Mouse (Mus musculus): ENCODE results near the gene Sec22c. TPM values are rescaled to one million over a fixed set of nuclear protein-coding genes. Genes with fewer than 3 reads are reported as not detected.

Sec22c gene
- total and polyA plus RNA-seq, 2 experiments from 2014 or later: 25.2 to 28.6 TPM

DNA sequence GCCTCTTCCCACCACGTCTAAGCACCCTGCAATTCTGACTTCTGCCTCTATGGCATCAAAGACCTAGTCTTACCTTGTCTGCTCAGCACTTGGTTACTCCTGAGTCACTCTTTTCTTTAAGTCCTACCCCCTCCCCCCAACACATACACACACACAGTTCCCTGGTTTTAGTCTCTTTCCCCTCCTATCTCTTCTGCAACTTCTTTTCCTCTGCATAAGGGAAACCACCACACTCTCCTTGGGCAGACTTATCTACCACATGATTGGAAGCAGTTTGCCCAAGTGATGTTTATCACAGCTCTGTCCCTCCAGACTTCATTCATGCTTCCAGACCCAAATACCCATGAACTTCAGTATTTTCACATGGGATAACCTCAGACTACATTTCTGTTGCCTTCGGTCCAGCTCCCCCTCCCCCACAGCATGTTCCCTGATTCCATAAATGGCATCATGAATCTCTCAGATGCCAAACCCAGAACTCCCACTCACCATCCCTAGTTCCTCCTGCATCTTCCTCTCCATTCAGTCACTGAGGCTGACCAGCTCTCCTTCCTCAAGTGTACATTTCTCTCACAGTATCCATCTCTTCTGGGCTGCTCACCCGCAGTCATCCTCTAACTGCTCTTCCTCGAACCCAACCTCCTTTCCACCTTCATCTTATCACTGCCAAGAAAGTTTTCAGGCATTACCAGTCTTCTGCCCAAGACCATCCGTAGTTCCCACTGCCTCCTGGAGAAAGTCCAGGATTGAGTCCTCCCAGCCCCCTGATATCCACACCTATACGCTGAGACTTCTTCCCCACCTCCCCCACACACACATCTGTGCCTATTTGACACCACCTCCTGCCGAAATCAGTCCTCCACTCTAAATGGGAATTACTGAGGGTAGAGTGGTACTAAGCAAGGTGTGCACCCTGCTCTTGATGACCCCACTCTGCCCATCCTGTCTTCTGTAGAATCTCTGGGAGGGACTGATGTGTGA is 3.5 kb upstream of the Sec22c start:
- Histone ChIP-seq H3K4me2 (ENCODE audit: low read depth, low read length) (no peak overlapping the region), H3K36me3 (ENCODE audit: insufficient read depth, low read length) (peaks cover 11% of the 10 kb centered on the region), H3K9ac (replicated peaks; ENCODE audit: low read length) (no peak overlapping the region), H3K9me3 (ENCODE audit: low read length) (no peaks in the 10 kb centered on the region), H3K27me3 (ENCODE audit: insufficient read depth, low read length) (no peaks in the 10 kb centered on the region), H3K4me1 (ENCODE audit: insufficient read depth, low read length) (peaks cover 18% of the 10 kb centered on the region), H3K4me3 (ENCODE audit: low read length) (no peak overlapping the region), H3K27ac (no peak overlapping the region)
- TF ChIP-seq CTCF (IDR thresholded peaks at IDR 0.05; ENCODE audit: low read depth): no peak
- DNase-seq (ENCODE audit: low spot score) (no peak), ATAC-seq (no peak)
- 68% methylated on average over 7 of the region's 7 CpGs for WGBS

DNA sequence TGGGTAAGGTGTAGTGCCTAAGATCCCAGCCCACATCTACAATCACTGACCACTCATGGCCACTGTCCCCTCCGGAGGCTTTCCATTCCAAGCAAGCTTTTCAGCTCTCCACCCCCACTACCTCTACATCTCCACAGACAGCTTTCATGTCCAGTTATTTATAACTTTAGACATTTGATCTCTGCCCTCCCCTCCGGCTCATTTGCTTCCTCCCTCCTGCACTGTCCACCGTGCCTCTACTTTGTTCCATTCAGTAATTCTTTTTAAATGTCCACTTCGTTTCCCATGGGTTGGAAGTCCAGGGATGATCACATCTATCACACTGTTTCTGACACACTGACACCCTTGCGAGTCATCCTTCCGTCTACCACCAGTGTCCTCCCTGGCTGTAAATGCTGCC is 2.5 kb upstream of the Sec22c start:
- no peak for DNase-seq (ENCODE audit: low spot score)
- 60% methylated on average over 6 of the region's 6 CpGs for WGBS
- no peak for TF ChIP-seq CTCF (IDR thresholded peaks at IDR 0.05; ENCODE audit: low read depth)

DNA sequence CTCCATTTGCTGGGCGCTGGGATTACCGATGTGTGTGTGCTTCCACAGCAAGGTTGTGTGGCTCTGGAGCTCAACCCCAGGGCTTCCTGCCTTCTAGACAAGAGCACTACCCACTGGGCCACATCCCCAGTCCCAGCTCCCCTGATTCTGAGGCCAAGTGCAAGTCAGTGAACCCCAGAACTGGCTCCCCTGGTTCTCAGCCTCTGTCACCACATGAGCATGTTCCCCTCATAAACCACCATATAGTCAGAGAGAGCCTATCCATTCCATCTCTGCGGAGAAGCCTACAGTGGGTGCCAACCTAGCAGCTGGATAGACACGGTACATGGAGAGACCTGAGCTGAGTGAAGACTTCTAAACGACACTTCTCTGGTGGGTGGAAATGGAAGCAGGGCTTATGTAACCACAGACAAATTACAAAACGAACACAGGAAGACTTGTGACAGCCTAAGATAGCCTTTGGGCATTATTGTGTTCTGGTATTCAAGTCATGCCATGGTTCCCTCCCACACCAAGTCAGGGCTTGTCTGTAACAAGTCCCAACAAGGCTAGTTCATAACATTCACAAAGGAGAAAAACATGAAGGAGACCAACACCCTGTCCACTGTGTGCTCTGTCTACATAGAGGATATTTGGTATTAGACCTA is 862 bp upstream of the Sec22c start:
- peaks cover 12% of the 10 kb centered on the region for H3K4me1 ChIP-seq (ENCODE audit: insufficient read depth, low read length)
- WGBS: 81% methylated on average over 6 of the region's 6 CpGs
- H3K9me3 ChIP-seq (ENCODE audit: low read length): no peaks in the 10 kb centered on the region
- no peak overlapping the region for H3K4me3 ChIP-seq (ENCODE audit: low read length)
- TF ChIP-seq CTCF (IDR thresholded peaks at IDR 0.05; ENCODE audit: low read depth): no peak
- ATAC-seq (no peak), DNase-seq (ENCODE audit: low spot score) (no peak)
- no peak overlapping the region for H3K9ac ChIP-seq (replicated peaks; ENCODE audit: low read length)
- 0 out of 2 replicates have a peak overlapping the region, but pooled peaks have one; percentile 97 for H3K4me2 ChIP-seq (ENCODE audit: low read depth, low read length)
- H3K27ac ChIP-seq: no peak overlapping the region
- no peaks in the 10 kb centered on the region for H3K36me3 ChIP-seq (ENCODE audit: insufficient read depth, low read length)
- no peaks in the 10 kb centered on the region for H3K27me3 ChIP-seq (ENCODE audit: insufficient read depth, low read length)

More for the DNA sequence above, 2.5 kb upstream of the Sec22c start:
- no peak for ATAC-seq
- Histone ChIP-seq H3K4me2 (ENCODE audit: low read depth, low read length) (no peak overlapping the region), H3K4me3 (ENCODE audit: low read length) (no peak overlapping the region), H3K27ac (no peak overlapping the region), H3K9me3 (ENCODE audit: low read length) (no peaks in the 10 kb centered on the region), H3K27me3 (ENCODE audit: insufficient read depth, low read length) (no peaks in the 10 kb centered on the region), H3K9ac (replicated peaks; ENCODE audit: low read length) (no peak overlapping the region), H3K36me3 (ENCODE audit: insufficient read depth, low read length) (0 out of 2 replicates have a peak, but pooled peaks cover 2% of the 10 kb centered on the region), H3K4me1 (ENCODE audit: insufficient read depth, low read length) (peaks cover 18% of the 10 kb centered on the region)

DNA sequence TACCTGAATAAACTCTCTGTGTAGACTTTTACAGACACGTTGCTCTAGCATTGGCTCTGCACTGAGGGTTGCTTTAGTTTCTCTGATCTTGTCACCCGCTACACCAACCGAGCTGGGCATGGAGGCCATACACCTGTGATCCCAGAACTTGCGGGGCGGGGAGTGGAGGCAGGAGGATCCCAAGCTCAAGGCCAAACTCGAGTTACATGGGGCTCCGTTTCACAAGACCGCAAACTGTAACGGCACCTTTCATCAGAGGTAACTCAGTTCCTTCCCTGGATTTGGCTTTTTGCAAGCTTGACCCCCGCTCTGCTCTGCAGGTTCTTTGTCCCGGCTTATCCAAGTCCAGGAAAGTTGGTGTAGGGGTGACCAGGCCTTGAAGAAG is 1.0 kb downstream of the Sec22c start:
- ATAC-seq: no peak
- Histone ChIP-seq H3K4me1 (ENCODE audit: insufficient read depth, low read length) (peaks cover 12% of the 10 kb centered on the region), H3K36me3 (ENCODE audit: insufficient read depth, low read length) (no peaks in the 10 kb centered on the region), H3K4me2 (ENCODE audit: low read depth, low read length) (peak overlapping the region; percentile 97), H3K9ac (replicated peaks; ENCODE audit: low read length) (peak overlapping the region; percentile 77), H3K9me3 (ENCODE audit: low read length) (no peaks in the 10 kb centered on the region), H3K4me3 (ENCODE audit: low read length) (peak overlapping the region; percentile 91), H3K27me3 (ENCODE audit: insufficient read depth, low read length) (no peaks in the 10 kb centered on the region), H3K27ac (peak overlapping the region; percentile 80; the same call in 1 of the 2 replicates)
- 31% methylated on average over 11 of the region's 11 CpGs for WGBS
- DNase-seq (ENCODE audit: low spot score): no peak
- TF ChIP-seq CTCF (IDR thresholded peaks at IDR 0.05; ENCODE audit: low read depth): no peak

DNA sequence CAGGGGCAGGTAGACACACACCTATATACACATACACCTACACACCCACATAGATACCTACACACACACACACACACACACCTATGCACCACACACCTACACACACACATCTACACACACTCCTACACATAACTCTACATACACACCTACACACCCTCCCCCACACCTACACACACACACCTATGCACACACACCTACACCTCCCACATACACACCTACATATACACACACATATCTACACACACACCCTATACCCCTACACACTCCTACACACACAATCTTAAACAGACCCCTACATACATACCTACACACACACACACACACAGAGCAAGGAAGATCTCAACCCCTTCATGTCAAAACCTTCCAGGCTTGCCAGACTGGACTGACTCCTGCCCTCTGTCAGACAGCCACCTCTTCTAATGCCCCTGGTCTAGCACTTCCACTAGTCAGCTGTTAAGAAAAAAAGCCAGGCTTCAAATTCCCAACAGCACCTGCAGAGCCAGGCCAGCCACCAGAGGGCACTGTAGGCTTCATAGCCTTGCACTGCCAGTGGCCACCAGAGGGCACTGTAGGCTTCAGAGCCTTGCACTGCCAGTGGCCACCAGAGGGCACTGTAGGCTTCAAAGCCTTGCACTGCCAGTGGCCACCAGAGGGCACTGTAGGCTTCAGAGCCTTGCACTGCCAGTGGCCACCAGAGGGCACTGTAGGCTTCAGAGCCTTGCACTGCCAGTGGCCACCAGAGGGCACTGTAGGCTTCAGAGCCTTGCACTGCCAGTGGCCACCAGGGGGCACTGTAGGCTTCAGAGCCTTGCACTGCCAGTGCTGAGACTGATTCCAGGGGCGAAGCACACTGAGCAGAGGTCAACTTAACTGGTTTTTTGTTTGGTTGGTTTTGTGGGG is 7.9 kb downstream of the Sec22c start:
- no peak overlapping the region for H3K27ac ChIP-seq
- H3K4me2 ChIP-seq (ENCODE audit: low read depth, low read length): no peak overlapping the region
- ATAC-seq: peak; percentile 73
- peaks cover 20% of the 10 kb centered on the region; the same call in 1 of the 2 replicates for H3K36me3 ChIP-seq (ENCODE audit: insufficient read depth, low read length)
- no peaks in the 10 kb centered on the region for H3K9me3 ChIP-seq (ENCODE audit: low read length)
- no peaks in the 10 kb centered on the region for H3K27me3 ChIP-seq (ENCODE audit: insufficient read depth, low read length)
- no peak overlapping the region for H3K4me3 ChIP-seq (ENCODE audit: low read length)
- no peaks in the 10 kb centered on the region for H3K4me1 ChIP-seq (ENCODE audit: insufficient read depth, low read length)
- H3K9ac ChIP-seq (replicated peaks; ENCODE audit: low read length): no peak overlapping the region
- 100% methylated on average over 1 of the region's 1 CpGs for WGBS
- TF ChIP-seq CTCF (IDR thresholded peaks at IDR 0.05; ENCODE audit: low read depth): peak; percentile 99
- peak; percentile 62 for DNase-seq (ENCODE audit: low spot score)

DNA sequence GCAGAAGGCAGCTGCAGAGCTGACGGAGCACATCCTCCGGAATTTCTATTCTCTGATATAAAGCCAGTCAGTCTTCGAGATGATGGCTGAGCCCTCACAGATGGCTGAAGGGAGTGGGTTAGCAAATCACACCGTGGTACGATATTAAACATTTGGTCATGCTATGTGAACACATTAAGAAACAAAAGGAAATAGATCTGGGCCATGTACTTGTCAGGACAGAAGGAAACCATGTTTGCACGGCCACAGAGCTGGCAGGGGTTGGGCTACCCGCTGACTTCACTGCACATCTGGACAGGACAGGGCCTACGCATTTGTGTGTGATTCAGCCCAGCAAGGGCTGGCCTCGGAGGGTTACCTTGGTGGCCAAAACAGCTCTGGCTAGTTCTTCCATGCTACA is 8.7 kb downstream of the Sec22c start:
- peak; percentile 21; the same call in 1 of the 2 replicates for ATAC-seq
- WGBS: 81% methylated on average over 9 of the region's 9 CpGs
- H3K27ac ChIP-seq: no peak overlapping the region

More for the DNA sequence above, 8.7 kb downstream of the Sec22c start:
- no peaks in the 10 kb centered on the region for H3K4me1 ChIP-seq (ENCODE audit: insufficient read depth, low read length)
- H3K36me3 ChIP-seq (ENCODE audit: insufficient read depth, low read length): peaks cover 26% of the 10 kb centered on the region
- no peak overlapping the region for H3K4me3 ChIP-seq (ENCODE audit: low read length)
- no peaks in the 10 kb centered on the region for H3K27me3 ChIP-seq (ENCODE audit: insufficient read depth, low read length)
- no peak overlapping the region for H3K9ac ChIP-seq (replicated peaks; ENCODE audit: low read length)
- H3K9me3 ChIP-seq (ENCODE audit: low read length): no peaks in the 10 kb centered on the region
- no peak for DNase-seq (ENCODE audit: low spot score)
- no peak for TF ChIP-seq CTCF (IDR thresholded peaks at IDR 0.05; ENCODE audit: low read depth)
- H3K4me2 ChIP-seq (ENCODE audit: low read depth, low read length): no peak overlapping the region
